Mouse (Mus musculus): ENCODE data around the gene Tspan32.

The Tspan32 gene

DNA sequence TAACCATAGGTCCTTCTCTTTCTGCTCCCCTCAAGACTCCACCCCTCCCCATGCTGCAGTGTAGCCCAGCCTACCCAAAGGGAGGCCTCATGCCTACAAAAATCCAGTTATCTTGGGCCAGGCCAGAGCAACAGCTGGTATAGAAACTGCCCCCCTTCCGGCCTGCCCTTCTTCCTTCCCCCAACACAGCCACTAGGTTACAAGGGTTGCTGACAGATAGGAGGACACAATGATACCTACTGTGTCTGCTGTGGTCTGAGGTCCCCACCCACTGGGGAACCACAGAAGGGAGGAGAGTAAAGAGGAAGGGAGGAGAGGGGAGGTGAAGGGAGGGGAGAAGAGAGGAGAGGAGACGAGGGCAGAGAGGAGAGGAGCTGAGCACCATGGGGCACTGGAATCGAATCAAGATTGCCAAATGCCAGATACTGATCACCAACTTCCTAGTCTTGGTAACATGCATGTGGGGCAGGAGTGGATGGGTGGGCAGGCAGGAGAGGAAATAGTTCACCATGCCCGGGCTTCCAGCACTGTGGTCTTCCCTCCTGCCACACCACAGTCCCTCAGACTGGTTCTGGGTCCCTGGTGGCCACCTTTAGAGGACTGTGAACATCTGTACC lies at the start of gene Tspan32:
Gene Tspan32 (plus strand): TSS at position 320 of the 617 bp plus-strand sequence.
- peak; percentile 41 to 56 for DNase-seq (ENCODE audit: low spot score in 2 of 2)

- no peak for DNase-seq (ENCODE audit: low spot score in 2 of 2)
Measured at GRCm38 (mm10) chr7:142956018-142956417, 48.8 kb upstream of the Tspan32 start.

GRCm38 (mm10) chr7:142958817-142959216 lies 46.0 kb upstream of the Tspan32 start:
- no peak for DNase-seq (ENCODE audit: low spot score in 2 of 2)

DNA sequence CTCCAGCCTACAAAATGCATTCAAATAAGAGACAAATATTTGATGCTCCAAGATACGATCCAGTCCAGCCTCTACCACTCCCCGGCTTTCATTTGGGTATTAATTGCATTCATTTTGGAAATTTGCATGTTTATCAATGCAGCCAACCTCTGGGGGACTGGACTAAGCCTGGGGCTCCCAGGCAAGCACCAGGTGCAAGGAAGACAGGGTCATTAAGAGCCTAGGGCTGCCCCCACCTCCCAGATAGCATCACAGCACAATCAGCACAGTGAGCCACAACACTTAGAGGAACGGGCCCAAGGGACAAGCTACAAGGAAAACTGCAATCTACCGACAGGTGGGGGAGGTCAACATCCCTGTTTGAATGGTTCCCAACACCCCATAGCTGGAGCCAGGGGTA lies 45.1 kb upstream of the Tspan32 start:
- DNase-seq (ENCODE audit: low spot score in 2 of 2) = no peak

DNA sequence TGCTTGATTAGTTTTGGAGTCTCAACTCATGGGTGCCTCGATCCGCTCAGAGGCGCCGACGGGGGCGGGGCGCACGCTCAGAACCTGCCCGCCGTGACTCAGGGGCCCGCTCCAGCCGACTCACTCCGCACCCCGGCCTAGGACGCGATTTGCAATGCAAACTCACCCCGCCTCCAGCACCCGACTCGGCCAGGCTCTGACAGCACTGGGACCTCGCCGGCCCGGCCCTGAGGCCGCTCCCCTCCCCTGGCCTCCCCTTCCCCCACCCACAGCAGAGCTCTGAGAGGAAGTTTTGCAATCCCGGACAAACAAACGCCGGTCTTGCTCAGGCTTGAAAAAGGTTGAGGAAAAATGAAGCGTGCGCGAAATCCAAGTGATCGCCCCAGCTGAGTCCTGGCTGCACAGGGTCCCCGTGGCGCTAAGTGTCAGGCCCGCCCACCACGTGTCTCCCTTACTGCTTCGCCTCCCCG lies 37.4 kb upstream of the Tspan32 start:
- DNase-seq (ENCODE audit: low spot score in 2 of 2) = no peak

GRCm38 (mm10) chr7:142967884-142968808 lies 36.7 kb upstream of the Tspan32 start:
- DNase-seq (ENCODE audit: low spot score in 2 of 2) = peak; percentile 6 to 41

- DNase-seq (ENCODE audit: low spot score in 2 of 2) = no peak
Measured at GRCm38 (mm10) chr7:142968809-142969511, 35.9 kb upstream of the Tspan32 start, which contains the start of gene Ascl2. Ascl2 (minus strand) TSS chr7:142969264.

- DNase-seq (ENCODE audit: low spot score in 2 of 2) = no peak
Measured at GRCm38 (mm10) chr7:142981908-142982307, 22.9 kb upstream of the Tspan32 start.

- DNase-seq (ENCODE audit: low spot score in 2 of 2) = no peak
Measured at GRCm38 (mm10) chr7:142985146-142985545, 19.7 kb upstream of the Tspan32 start.

DNA sequence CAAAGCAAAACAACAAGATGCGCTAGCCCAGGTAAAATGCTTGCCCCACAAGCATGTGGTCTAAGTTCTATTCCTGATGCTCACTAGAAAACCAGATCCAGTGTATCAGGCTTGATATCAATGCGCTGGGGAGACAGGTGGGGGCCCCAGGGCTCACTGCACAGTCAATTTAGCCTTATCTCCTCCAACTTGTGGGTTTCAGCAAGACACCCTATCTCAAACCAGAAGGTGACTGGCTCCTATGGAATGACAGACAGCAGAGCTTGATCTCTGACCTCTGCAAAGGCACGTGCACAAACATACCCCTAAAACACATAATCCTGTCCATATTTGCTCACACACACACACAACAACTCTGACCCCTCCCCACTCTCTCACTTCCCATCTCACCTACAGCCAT lies 17.1 kb upstream of the Tspan32 start:
- DNase-seq (ENCODE audit: low spot score in 2 of 2) = no peak

GRCm38 (mm10) chr7:142995004-142995403 lies 9.8 kb upstream of the Tspan32 start:
- DNase-seq (ENCODE audit: low spot score in 2 of 2) = no peak

DNA sequence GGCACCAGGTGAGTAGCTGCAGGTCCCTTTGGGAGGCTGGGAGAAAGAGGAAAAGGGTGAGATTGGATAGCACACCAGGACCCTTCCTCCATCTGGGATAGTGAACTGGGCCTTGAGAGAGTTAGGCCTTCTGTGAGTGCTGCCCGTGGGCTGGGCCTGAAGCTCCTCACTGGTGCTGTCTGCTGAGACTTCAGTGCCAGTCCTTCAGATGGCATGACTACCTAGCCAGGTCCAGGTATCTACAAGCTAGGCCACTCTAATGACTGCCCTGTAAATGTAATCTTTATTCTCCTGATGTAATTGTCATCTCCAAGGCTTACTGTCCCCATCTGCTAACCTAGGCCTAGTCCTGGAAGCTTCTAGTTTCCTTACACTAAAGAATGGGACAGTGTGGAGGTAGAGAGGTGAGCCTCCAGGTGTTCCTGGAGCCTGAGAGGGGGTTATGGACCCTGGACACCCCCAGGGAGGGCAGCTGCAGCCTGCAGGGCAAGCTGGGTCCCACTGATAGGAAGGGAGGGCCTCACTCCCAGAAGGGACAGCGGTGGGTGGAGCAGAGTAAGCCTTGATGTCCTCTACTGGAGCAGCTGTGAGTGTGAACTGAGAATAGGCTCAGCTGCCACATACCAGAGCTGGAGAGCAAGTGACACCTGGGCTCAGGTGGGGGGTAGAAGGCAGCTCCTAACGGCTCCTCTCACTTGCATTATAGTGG lies 9.1 kb upstream of the Tspan32 start:
- DNase-seq (ENCODE audit: low spot score in 2 of 2) = no peak

DNA sequence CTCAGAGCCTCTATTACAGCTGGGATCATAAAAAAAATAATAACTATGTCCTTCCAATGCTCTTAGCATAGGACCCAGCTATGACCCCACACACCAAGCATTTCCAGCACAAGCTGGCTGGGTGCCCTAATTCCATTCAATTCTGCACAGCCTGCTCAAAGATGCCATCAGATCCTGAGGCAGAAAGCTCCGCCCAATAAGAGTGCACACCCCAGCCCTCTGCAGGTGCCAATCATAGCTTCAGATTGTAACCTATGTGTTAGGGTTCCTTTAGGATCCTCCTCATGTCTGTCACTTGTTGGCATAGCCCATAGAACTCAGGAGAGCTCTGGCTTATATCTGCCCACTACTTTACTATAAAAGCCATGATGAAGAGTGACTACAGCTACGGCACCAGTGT lies 7.8 kb upstream of the Tspan32 start:
- DNase-seq (ENCODE audit: low spot score in 2 of 2) = no peak

GRCm38 (mm10) chr7:142997403-142998150 lies 7.3 kb upstream of the Tspan32 start:
- DNase-seq (ENCODE audit: low spot score in 2 of 2) = no peak

- no peak for DNase-seq (ENCODE audit: low spot score in 2 of 2)
Measured at GRCm38 (mm10) chr7:143002679-143003078, 2.2 kb upstream of the Tspan32 start.

GRCm38 (mm10) chr7:143005344-143006096 lies 674 bp downstream of the Tspan32 start:
- peak; percentile 33 to 41 for DNase-seq (ENCODE audit: low spot score in 2 of 2)

- no peak for DNase-seq (ENCODE audit: low spot score in 2 of 2)
Measured at GRCm38 (mm10) chr7:143006097-143006755, 1.4 kb downstream of the Tspan32 start.

GRCm38 (mm10) chr7:143006756-143007598 lies 2.1 kb downstream of the Tspan32 start:
- DNase-seq (ENCODE audit: low spot score in 2 of 2) = no peak

Measured in thymus, postnatal 10 days (tissue).